Mouse (Mus musculus): ENCODE results near the gene Grm4. TPM values are rescaled to one million over a fixed set of nuclear protein-coding genes. Genes with fewer than 3 reads are reported as not detected.

The Grm4 gene
- polyA plus RNA-seq, 1 experiment from 2014 or later = 5.8 TPM

DNA sequence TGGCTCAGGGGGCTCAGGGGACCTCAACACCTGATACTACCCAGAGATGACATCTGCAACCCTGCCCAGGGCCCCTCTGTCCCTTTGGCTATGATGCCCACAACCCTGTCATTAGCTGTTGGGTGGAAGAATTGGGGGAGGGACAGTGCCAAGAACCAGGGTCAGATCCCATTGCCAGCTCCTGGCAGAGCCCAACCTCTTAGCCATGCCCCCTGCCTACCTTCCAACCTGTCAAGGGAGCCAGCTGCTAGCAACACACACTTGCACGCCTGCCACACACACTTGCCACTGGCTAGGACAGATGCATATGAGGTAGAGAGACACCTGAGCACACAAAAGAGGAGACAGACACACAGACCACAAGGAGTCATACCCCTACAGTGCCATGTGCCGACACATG, 96.2 kb downstream of the Grm4 start:
- WGBS = 90% methylated on average over 2 of the region's 2 CpGs
- Histone ChIP-seq H3K9me3 (peaks cover 11% of the 10 kb centered on the region), H3K4me1 (replicated peaks) (peaks cover 34% of the 10 kb centered on the region), H3K27ac (no peak overlapping the region), H3K4me3 (replicated peaks) (no peak overlapping the region), H3K9ac (replicated peaks) (no peak overlapping the region), H3K36me3 (peaks cover 15% of the 10 kb centered on the region), H3K27me3 (no peaks in the 10 kb centered on the region), H3K4me2 (replicated peaks) (no peak overlapping the region)
- ATAC-seq = no peak

DNA sequence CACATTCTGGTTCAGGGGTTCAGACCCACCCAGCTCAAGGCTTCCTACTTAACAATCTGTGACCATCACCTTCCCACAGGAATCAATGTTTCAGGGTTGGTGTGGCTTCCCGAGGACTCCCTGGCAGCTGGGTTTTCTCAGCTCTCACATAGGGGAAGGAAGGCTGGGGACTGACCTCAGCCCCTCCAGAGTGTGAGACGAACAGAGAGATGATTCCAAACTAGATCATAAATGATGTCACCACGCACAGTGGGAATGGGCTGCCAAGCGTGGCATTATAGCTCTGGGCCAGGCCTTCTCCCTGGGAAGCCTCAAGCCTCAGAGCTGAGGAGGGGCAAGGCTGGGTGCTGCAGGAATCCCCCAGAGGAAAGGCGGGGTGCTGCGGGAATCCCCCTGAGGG, 96.8 kb downstream of the Grm4 start:
- peaks cover 28% of the 10 kb centered on the region for H3K4me1 ChIP-seq (replicated peaks)
- H3K4me3 ChIP-seq (replicated peaks) = no peak overlapping the region
- H3K27me3 ChIP-seq = no peaks in the 10 kb centered on the region
- no peak overlapping the region for H3K27ac ChIP-seq
- no peak overlapping the region for H3K4me2 ChIP-seq (replicated peaks)
- ATAC-seq = no peak
- peaks cover 11% of the 10 kb centered on the region for H3K9me3 ChIP-seq
- WGBS = 81% methylated on average over 6 of the region's 6 CpGs
- H3K9ac ChIP-seq (replicated peaks) = no peak overlapping the region
- H3K36me3 ChIP-seq = peaks cover 15% of the 10 kb centered on the region

DNA sequence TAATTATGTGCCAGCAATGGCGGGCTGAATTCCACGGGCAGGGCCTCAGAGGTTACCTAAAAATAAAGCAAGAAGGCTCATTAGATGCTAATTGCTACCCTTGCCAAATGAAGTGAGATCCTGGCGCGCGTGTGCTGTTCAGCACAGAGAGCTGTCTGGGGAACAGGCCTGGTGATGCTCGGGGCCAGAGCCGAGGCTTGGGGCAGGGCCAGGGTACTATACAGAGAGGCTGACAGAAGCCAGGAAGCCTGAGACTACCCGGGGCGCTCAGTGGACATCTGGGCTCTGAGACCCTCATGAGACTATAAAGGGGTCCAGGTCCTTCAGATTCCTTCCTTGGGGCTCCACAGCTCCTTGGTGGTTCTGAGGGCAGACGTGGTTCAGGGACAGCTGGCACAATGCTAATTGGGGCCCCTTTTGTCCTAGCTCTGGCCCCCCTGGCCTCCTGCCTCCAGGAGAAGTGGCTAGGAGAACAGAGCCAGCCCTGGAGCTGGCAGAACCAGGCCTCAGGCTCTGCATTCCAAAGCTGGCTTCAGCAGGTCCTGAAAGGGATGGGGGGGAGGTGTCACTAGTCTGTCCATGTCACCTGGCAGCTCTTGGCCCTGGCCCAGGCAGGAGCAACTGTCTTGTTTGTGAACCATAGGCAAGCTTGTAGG, 98.3 kb downstream of the Grm4 start:
- 19% methylated on average over 10 of the region's 10 CpGs for WGBS
- H3K4me2 ChIP-seq (replicated peaks) = no peak overlapping the region

DNA sequence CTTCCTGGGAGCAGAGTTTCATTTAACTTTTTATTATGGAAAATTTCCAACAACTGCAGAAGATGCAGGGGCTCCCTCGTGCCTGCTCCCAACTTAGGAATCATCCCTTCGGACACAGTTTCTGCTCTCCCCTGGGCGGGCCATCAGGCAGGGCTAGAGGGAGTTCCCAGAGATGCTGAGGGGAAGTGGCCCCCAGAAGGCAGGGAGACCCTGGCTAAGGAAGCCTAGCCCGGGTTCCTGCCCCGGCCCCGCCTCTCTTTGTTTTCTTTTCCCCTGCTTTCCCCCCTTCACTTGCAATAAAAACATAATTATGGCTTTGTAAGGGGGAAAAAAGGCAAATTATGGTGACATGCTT, 98.9 kb downstream of the Grm4 start:
- Histone ChIP-seq H3K4me1 (replicated peaks) (peaks cover 28% of the 10 kb centered on the region), H3K27me3 (no peaks in the 10 kb centered on the region), H3K4me3 (replicated peaks) (no peak overlapping the region), H3K9ac (replicated peaks) (0 out of 2 replicates have a peak overlapping the region, but pooled peaks have one; percentile 28), H3K9me3 (no peaks in the 10 kb centered on the region), H3K36me3 (no peaks in the 10 kb centered on the region), H3K27ac (peak overlapping the region; percentile 84), H3K4me2 (replicated peaks) (no peak overlapping the region)
- WGBS = 22% methylated on average over 6 of the region's 6 CpGs
- peak; percentile 51 for ATAC-seq

More for the DNA sequence above, 98.3 kb downstream of the Grm4 start:
- H3K27me3 ChIP-seq = no peaks in the 10 kb centered on the region
- no peak overlapping the region for H3K4me3 ChIP-seq (replicated peaks)
- peak; percentile 80 for ATAC-seq
- 0 out of 2 replicates have a peak overlapping the region, but pooled peaks have one; percentile 28 for H3K9ac ChIP-seq (replicated peaks)
- 0 out of 2 replicates have a peak, but pooled peaks cover under 1% of the 10 kb centered on the region for H3K36me3 ChIP-seq
- H3K27ac ChIP-seq = peak overlapping the region; percentile 84
- H3K4me1 ChIP-seq (replicated peaks) = peaks cover 28% of the 10 kb centered on the region
- H3K9me3 ChIP-seq = no peaks in the 10 kb centered on the region

DNA sequence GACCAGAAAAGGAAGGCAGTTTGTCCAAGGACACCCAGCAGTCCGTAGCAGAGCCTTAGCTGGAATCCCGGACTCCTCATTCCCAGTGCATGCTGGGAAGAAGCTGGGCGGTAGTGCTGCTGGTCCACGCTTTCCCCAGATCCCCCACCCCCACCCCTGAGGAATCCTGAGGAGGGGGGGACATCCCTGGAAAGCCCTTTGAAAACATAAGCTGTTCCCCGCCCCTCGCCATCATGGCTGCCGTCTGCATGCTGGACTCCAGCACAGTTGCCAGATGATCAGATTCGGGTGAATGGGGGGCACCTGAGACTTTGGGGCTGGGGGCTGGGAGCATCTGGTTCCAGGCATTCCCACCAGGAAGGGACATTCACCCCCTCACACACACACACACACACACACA, 99.4 kb downstream of the Grm4 start:
- Histone ChIP-seq H3K9me3 (no peaks in the 10 kb centered on the region), H3K4me1 (replicated peaks) (peaks cover 28% of the 10 kb centered on the region), H3K27ac (peak overlapping the region; percentile 84), H3K27me3 (no peaks in the 10 kb centered on the region), H3K36me3 (no peaks in the 10 kb centered on the region), H3K9ac (replicated peaks) (no peak overlapping the region; the same call in 1 of the 2 replicates), H3K4me3 (replicated peaks) (no peak overlapping the region), H3K4me2 (replicated peaks) (0 out of 2 replicates have a peak overlapping the region, but pooled peaks have one; percentile 13)
- ATAC-seq = peak; percentile 16; the same call in 1 of the 2 replicates
- 27% methylated on average over 8 of the region's 8 CpGs for WGBS

DNA sequence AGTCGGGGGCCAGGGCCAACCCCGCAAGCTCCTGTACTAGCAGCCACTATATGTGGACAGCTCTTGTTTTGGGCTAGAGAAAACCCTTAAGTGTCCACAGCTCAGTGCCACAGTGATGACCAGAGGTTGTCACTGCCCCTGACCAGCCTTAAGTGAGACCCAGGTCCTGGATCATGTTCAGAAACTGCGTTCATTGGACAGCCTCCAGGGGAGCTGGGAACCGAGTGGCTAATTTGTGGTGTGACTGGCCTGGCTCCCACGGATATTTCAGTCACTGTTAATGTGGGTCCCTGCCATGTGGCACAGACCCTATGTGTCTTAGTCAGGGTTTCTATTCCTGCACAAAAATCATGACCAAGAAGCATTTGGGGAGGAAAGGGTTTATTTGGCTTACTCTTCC, 112.2 kb downstream of the Grm4 start:
- no peak overlapping the region for H3K9ac ChIP-seq (replicated peaks)
- no peaks in the 10 kb centered on the region for H3K27me3 ChIP-seq
- no peak overlapping the region for H3K27ac ChIP-seq
- no peaks in the 10 kb centered on the region for H3K9me3 ChIP-seq
- 79% methylated on average over 5 of the region's 5 CpGs for WGBS
- H3K36me3 ChIP-seq = no peaks in the 10 kb centered on the region
- no peak for ATAC-seq
- peaks cover 10% of the 10 kb centered on the region for H3K4me1 ChIP-seq (replicated peaks)
- no peak overlapping the region for H3K4me2 ChIP-seq (replicated peaks)
- H3K4me3 ChIP-seq (replicated peaks) = no peak overlapping the region

DNA sequence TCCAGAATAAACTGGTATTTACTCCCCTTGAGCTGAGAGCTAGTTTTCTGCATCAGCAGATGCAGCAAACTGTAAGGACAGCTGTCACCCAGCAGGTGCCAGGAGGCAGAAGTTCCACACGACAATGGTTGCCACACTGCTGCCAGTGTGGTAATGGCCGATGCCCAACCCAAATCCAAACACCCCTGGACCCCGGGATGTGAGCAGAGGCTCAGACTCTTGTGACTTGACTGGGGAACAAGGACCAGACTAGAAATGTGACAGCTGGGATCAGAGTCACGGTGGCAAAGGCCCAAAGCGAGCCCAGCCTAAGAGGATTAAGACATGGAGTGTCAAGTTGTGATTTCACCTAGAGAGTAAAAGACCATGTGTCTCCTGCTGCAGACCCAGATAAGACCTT, 112.7 kb downstream of the Grm4 start:
- ATAC-seq = peak; percentile 31; the same call in 1 of the 2 replicates
- Histone ChIP-seq H3K9ac (replicated peaks) (no peak overlapping the region), H3K4me1 (replicated peaks) (peaks cover 10% of the 10 kb centered on the region), H3K27ac (peak overlapping the region; percentile 15; the same call in 1 of the 2 replicates), H3K36me3 (no peaks in the 10 kb centered on the region), H3K4me3 (replicated peaks) (no peak overlapping the region), H3K4me2 (replicated peaks) (no peak overlapping the region), H3K27me3 (no peaks in the 10 kb centered on the region), H3K9me3 (no peaks in the 10 kb centered on the region)
- WGBS = 45% methylated on average over 5 of the region's 5 CpGs

DNA sequence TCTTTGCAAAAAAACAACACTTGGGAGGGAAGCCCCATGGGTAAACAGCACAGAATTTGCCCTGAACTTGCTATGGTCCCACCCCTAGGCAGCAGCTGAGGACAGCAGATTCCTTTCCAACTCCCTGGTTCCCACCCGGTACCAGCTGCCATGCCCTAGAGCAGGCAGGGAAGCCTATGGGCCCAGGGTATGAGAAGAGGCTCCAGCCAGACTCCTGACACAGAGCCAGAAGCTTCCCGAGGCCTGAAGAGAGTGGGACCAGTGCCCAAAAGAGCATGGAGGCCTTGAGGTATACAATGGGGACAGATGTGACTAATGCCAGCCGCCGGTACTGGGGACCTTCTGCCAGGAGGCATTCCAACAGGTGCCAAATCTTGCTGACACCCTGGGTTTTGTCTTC, 114.2 kb downstream of the Grm4 start:
- Histone ChIP-seq H3K36me3 (no peaks in the 10 kb centered on the region), H3K27me3 (no peaks in the 10 kb centered on the region), H3K4me2 (replicated peaks) (no peak overlapping the region), H3K27ac (no peak overlapping the region), H3K9me3 (no peaks in the 10 kb centered on the region), H3K4me3 (replicated peaks) (no peak overlapping the region), H3K9ac (replicated peaks) (no peak overlapping the region), H3K4me1 (replicated peaks) (peaks cover 11% of the 10 kb centered on the region)
- 80% methylated on average over 4 of the region's 4 CpGs for WGBS
- ATAC-seq = peak; percentile 55; the same call in 1 of the 2 replicates

DNA sequence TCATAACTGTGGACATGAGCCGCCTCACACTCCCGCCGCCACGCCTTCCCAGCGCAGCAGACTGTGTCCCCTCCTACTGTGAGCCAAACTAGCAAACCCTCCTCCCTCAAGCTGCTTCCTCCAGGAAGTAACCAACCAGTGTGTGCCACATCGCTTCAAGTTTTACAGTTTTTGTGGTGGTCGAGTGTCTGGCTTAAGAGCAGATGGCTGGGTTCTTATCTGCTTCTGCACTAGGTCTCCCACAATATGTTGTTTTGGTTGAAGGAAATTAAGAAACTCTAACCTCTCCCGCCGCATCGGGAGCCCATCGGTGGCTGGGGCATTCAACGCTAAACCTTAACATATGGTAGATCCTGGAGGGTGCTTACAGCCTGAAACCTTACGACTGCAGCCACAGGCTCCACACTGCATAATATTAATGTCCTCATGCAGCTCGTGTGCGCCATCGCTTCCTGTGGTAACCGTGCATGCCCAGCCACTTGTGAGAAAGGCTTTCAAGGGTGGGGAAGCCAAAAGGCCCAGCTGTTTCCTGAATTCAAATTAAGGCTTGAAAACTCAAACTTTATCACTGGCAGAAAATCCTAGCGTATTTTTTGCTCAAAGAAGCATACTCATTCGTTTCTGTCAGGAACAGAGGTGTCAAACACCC, 115.7 kb downstream of the Grm4 start:
- Histone ChIP-seq H3K27ac (no peak overlapping the region), H3K27me3 (no peaks in the 10 kb centered on the region), H3K9ac (replicated peaks) (no peak overlapping the region), H3K9me3 (no peaks in the 10 kb centered on the region), H3K4me2 (replicated peaks) (no peak overlapping the region), H3K36me3 (no peaks in the 10 kb centered on the region), H3K4me1 (replicated peaks) (peaks cover 22% of the 10 kb centered on the region), H3K4me3 (replicated peaks) (no peak overlapping the region)
- 89% methylated on average over 19 of the region's 19 CpGs for WGBS
- ATAC-seq = no peak

DNA sequence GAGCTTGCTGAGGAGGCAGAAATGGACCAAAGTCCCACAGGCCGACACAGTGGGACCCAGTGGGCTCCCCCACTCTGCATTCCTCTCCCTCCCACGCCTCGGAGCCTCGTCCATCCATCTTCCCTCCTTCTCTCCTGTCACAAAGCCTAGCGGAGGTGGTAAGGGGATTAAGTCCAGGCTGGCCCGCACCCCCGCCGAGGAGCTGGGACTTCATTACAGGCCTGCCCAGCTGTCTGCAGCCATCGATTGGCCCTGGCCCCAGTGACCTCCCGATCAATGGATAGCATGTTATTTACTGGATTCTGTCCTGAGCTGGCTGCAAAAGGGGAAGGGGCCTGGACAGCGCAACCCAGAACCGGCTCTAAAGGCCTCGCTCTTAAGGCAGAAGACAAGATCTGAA, 120.0 kb downstream of the Grm4 start:
- Histone ChIP-seq H3K4me1 (replicated peaks) (peaks cover 28% of the 10 kb centered on the region), H3K27ac (peak overlapping the region; percentile 40; the same call in 1 of the 2 replicates), H3K36me3 (no peaks in the 10 kb centered on the region), H3K27me3 (no peaks in the 10 kb centered on the region), H3K9me3 (no peaks in the 10 kb centered on the region), H3K4me2 (replicated peaks) (no peak overlapping the region), H3K4me3 (replicated peaks) (no peak overlapping the region), H3K9ac (replicated peaks) (no peak overlapping the region)
- 12% methylated on average over 13 of the region's 13 CpGs for WGBS
- peak; percentile 41; the same call in 1 of the 2 replicates for ATAC-seq

DNA sequence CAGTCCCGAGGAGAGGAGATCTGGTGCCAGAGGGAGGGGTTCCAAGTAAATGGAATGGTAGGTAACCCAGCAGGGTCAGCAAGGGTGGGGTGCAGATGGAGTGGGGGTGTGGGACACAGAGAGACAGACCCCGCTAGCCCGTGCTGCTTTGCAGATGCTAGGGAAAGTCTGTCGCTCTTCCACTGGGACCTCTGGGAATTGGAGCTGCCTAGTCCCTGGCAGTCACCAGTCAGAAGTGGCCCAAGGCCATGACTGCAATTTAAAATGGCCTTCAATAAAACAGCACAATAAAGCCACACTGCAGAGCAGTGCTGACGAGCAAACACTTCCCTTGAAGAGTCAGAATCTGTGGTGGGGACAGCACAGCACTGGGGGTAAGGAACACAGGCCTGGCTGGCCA, 127.3 kb downstream of the Grm4 start:
- H3K27me3 ChIP-seq = no peaks in the 10 kb centered on the region
- H3K9me3 ChIP-seq = no peaks in the 10 kb centered on the region
- H3K4me3 ChIP-seq (replicated peaks) = no peak overlapping the region
- no peaks in the 10 kb centered on the region for H3K36me3 ChIP-seq
- 62% methylated on average over 5 of the region's 5 CpGs for WGBS
- no peak overlapping the region for H3K9ac ChIP-seq (replicated peaks)
- H3K4me1 ChIP-seq (replicated peaks) = peaks cover 55% of the 10 kb centered on the region
- no peak overlapping the region for H3K4me2 ChIP-seq (replicated peaks)
- ATAC-seq = no peak
- 0 out of 2 replicates have a peak overlapping the region, but pooled peaks have one; percentile 69 for H3K27ac ChIP-seq

DNA sequence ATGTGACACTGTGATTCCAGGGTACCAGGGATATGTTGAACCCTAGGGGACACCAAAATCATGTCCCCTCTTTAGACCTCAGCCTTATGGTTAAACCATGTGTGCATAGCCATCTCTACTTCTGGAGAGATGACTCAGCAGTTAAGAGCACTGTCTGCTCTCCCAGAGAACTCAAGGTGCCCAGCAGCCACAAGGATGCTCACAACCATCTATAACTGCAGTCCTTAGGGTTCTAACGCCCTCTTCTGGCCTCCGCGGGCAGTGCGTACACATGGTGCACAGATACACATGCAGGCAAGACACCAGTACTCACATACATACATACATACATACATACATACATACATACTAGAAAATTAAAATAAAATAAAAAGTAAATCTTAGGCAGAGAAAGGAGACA, 127.8 kb downstream of the Grm4 start:
- no peak overlapping the region for H3K4me3 ChIP-seq (replicated peaks)
- peaks cover 57% of the 10 kb centered on the region for H3K4me1 ChIP-seq (replicated peaks)
- peak overlapping the region; percentile 69; the same call in 1 of the 2 replicates for H3K27ac ChIP-seq
- no peak overlapping the region for H3K4me2 ChIP-seq (replicated peaks)
- no peaks in the 10 kb centered on the region for H3K27me3 ChIP-seq
- no peak overlapping the region for H3K9ac ChIP-seq (replicated peaks)
- no peaks in the 10 kb centered on the region for H3K9me3 ChIP-seq
- WGBS = 90% methylated on average over 4 of the region's 4 CpGs
- H3K36me3 ChIP-seq = no peaks in the 10 kb centered on the region
- no peak; the same call in 1 of the 2 replicates for ATAC-seq

Measured in midbrain, embryonic 13.5 days (tissue).